Mouse (Mus musculus): ENCODE data around the gene Pop7. TPM values are rescaled to one million over a fixed set of nuclear protein-coding genes. Genes with fewer than 3 reads are reported as not detected.

Pop7 gene
- polyA plus RNA-seq, 1 experiment: 38.9 TPM

GRCm38 (mm10) chr5:137531414-137532130 is 29.3 kb upstream of the Pop7 start:
- H3K27me3 ChIP-seq (replicated peaks; ENCODE audit: control insufficient read depth, insufficient read depth, low read length): no peaks in the 10 kb centered on the region
- peaks cover 7% of the 10 kb centered on the region; the same call in 1 of the 2 replicates for H3K4me1 ChIP-seq (ENCODE audit: control insufficient read depth, insufficient read depth, low read length)
- H3K36me3 ChIP-seq (ENCODE audit: control insufficient read depth, insufficient read depth, low read length): peaks cover 3% of the 10 kb centered on the region; the same call in 1 of the 2 replicates
- peak; percentile 61 for DNase-seq
- H3K4me3 ChIP-seq (ENCODE audit: insufficient read depth, low read depth, low read length): peak overlapping the region; percentile 100
- TF ChIP-seq POLR2A (IDR thresholded peaks at IDR 0.05; ENCODE audit: low read depth, low read length): no peak
- no peak for TF ChIP-seq CTCF (conservative IDR thresholded peaks at IDR 0.05; ENCODE audit: insufficient read depth, insufficient read length, low read depth, low read length)
- peak overlapping the region; percentile 100 for H3K27ac ChIP-seq (ENCODE audit: insufficient read depth, low read depth, low read length)
- WGBS: under 1% methylated on average over 51 of the region's 51 CpGs

- Histone ChIP-seq H3K4me1 (ENCODE audit: control insufficient read depth, insufficient read depth, low read length) (peaks cover 7% of the 10 kb centered on the region; the same call in 1 of the 2 replicates), H3K4me3 (ENCODE audit: insufficient read depth, low read depth, low read length) (peak overlapping the region; percentile 100), H3K27ac (ENCODE audit: insufficient read depth, low read depth, low read length) (peak overlapping the region; percentile 88), H3K36me3 (ENCODE audit: control insufficient read depth, insufficient read depth, low read length) (peaks cover 3% of the 10 kb centered on the region; the same call in 1 of the 2 replicates), H3K27me3 (replicated peaks; ENCODE audit: control insufficient read depth, insufficient read depth, low read length) (no peaks in the 10 kb centered on the region)
- DNase-seq: peak; percentile 81
- WGBS: 1% methylated on average over 39 of the region's 46 CpGs
- TF ChIP-seq CTCF (conservative IDR thresholded peaks at IDR 0.05; ENCODE audit: insufficient read depth, insufficient read length, low read depth, low read length) (no peak), POLR2A (IDR thresholded peaks at IDR 0.05; ENCODE audit: low read depth, low read length) (no peak)
These were observed 28.5 kb upstream of the Pop7 start for GRCm38 (mm10) chr5:137530588-137531413.

- peaks cover 7% of the 10 kb centered on the region; the same call in 1 of the 2 replicates for H3K4me1 ChIP-seq (ENCODE audit: control insufficient read depth, insufficient read depth, low read length)
- H3K4me3 ChIP-seq (ENCODE audit: insufficient read depth, low read depth, low read length): peak overlapping the region; percentile 100
- no peaks in the 10 kb centered on the region for H3K27me3 ChIP-seq (replicated peaks; ENCODE audit: control insufficient read depth, insufficient read depth, low read length)
- peaks cover 6% of the 10 kb centered on the region; the same call in 1 of the 2 replicates for H3K36me3 ChIP-seq (ENCODE audit: control insufficient read depth, insufficient read depth, low read length)
- no peak overlapping the region for H3K27ac ChIP-seq (ENCODE audit: insufficient read depth, low read depth, low read length)
- 66% methylated on average over 8 of the region's 8 CpGs for WGBS
- TF ChIP-seq POLR2A (IDR thresholded peaks at IDR 0.05; ENCODE audit: low read depth, low read length) (no peak), CTCF (conservative IDR thresholded peaks at IDR 0.05; ENCODE audit: insufficient read depth, insufficient read length, low read depth, low read length) (no peak)
- no peak for DNase-seq
These were observed 27.8 kb upstream of the Pop7 start for GRCm38 (mm10) chr5:137530075-137530474.

- no peak for DNase-seq
These were observed 27.1 kb upstream of the Pop7 start for GRCm38 (mm10) chr5:137529221-137529995.

GRCm38 (mm10) chr5:137528247-137528968 is 26.1 kb upstream of the Pop7 start:
- Histone ChIP-seq H3K27me3 (replicated peaks; ENCODE audit: control insufficient read depth, insufficient read depth, low read length) (no peaks in the 10 kb centered on the region), H3K4me1 (ENCODE audit: control insufficient read depth, insufficient read depth, low read length) (peaks cover 4% of the 10 kb centered on the region; the same call in 1 of the 2 replicates), H3K36me3 (ENCODE audit: control insufficient read depth, insufficient read depth, low read length) (peaks cover 9% of the 10 kb centered on the region), H3K4me3 (ENCODE audit: insufficient read depth, low read depth, low read length) (no peak overlapping the region), H3K27ac (ENCODE audit: insufficient read depth, low read depth, low read length) (no peak overlapping the region)
- TF ChIP-seq CTCF (conservative IDR thresholded peaks at IDR 0.05; ENCODE audit: insufficient read depth, insufficient read length, low read depth, low read length) (no peak), POLR2A (IDR thresholded peaks at IDR 0.05; ENCODE audit: low read depth, low read length) (no peak)
- no peak for DNase-seq
- WGBS: 70% methylated on average over 22 of the region's 22 CpGs

More at GRCm38 (mm10) chr5:137529221-137529995, 27.1 kb upstream of the Pop7 start:
- 70% methylated on average over 15 of the region's 15 CpGs for whole genome bisulfite sequencing
- Histone ChIP-seq H3K27ac (ENCODE audit: insufficient read depth, low read depth, low read length) (no peak overlapping the region), H3K4me3 (ENCODE audit: insufficient read depth, low read depth, low read length) (no peak overlapping the region), H3K4me1 (ENCODE audit: control insufficient read depth, insufficient read depth, low read length) (peaks cover 7% of the 10 kb centered on the region; the same call in 1 of the 2 replicates), H3K27me3 (replicated peaks; ENCODE audit: control insufficient read depth, insufficient read depth, low read length) (no peaks in the 10 kb centered on the region), H3K36me3 (ENCODE audit: control insufficient read depth, insufficient read depth, low read length) (peaks cover 9% of the 10 kb centered on the region)
- TF ChIP-seq POLR2A (IDR thresholded peaks at IDR 0.05; ENCODE audit: low read depth, low read length) (no peak), CTCF (conservative IDR thresholded peaks at IDR 0.05; ENCODE audit: insufficient read depth, insufficient read length, low read depth, low read length) (no peak)

- Histone ChIP-seq H3K36me3 (ENCODE audit: control insufficient read depth, insufficient read depth, low read length) (peaks cover 9% of the 10 kb centered on the region), H3K4me3 (ENCODE audit: insufficient read depth, low read depth, low read length) (no peak overlapping the region), H3K27me3 (replicated peaks; ENCODE audit: control insufficient read depth, insufficient read depth, low read length) (no peaks in the 10 kb centered on the region), H3K4me1 (ENCODE audit: control insufficient read depth, insufficient read depth, low read length) (peaks cover 4% of the 10 kb centered on the region; the same call in 1 of the 2 replicates), H3K27ac (ENCODE audit: insufficient read depth, low read depth, low read length) (no peak overlapping the region)
- DNase-seq: no peak
- 41% methylated on average over 1 of the region's 1 CpGs for WGBS
- TF ChIP-seq POLR2A (IDR thresholded peaks at IDR 0.05; ENCODE audit: low read depth, low read length): no peak
- no peak for TF ChIP-seq CTCF (conservative IDR thresholded peaks at IDR 0.05; ENCODE audit: insufficient read depth, insufficient read length, low read depth, low read length)
These were observed 25.1 kb upstream of the Pop7 start for GRCm38 (mm10) chr5:137527413-137527812.

Data from kidney, adult 2 months (tissue).